Mouse (Mus musculus) sigmoid colon, adult 10 weeks (tissue): ENCODE results near the gene Pcdh8. TPM values are rescaled to one million over a fixed set of nuclear protein-coding genes. Genes with fewer than 3 reads are reported as not detected.

Experiments
- polyA plus RNA-seq: library from polyadenylated mRNA; stranded (reverse); fragments of 350-450 nt; fragmentation: Illumina TruSeq; extraction: RNeasy Lipid Tissue Mini Kit (QIAGEN cat#74804); gene quantifications from one replicate; pipeline ENCODE4 v1.2.3, GENCODE M21; 2014; ENCODE audit warnings: low read depth, low replicate concordance

The Pcdh8 gene
- polyA plus RNA-seq: not detected

DNA sequence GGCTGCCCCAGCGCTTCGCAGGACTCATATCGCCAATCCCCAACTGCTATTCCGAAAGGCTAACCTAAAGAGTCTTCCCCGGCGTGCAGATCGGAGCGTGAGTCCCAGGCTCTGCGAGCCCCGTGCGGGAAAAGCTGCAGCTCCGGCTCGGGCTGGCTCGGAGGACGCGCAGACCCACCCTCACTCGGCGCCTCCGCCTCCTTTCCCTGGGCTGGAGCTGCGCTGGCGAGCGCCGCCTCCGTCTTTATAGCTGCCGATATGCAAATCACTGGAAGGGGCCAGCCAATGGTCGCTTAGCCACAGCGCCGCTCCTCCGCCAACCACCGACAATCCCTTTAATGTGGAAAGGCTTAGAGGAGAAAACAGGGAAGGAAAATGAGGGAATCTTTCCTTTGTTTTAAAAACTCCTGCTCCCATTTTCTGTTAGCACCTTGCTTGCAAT is at the start of gene Pcdh8:
Gene Pcdh8, minus strand, starts transcription at position 219 of the 442 bp plus-strand sequence.

Other genes with a start within 250 kb of the Pcdh8 start
- 292 TPM for gene Sugt1, start 183.6 kb downstream of the Pcdh8 start, polyA plus RNA-seq
- not detected for gene Cnmd, start 109.1 kb downstream of the Pcdh8 start, polyA plus RNA-seq
- gene Olfm4, start 212.8 kb upstream of the Pcdh8 start, polyA plus RNA-seq: not detected